Mouse (Mus musculus): Measurements from ENCODE around the gene Pid1.
"Not testable (repeated sequence)": the region's sequence is repeated elsewhere in the genome, so short reads cannot be mapped to it uniquely, and the experiment has no call there.

Pid1 gene

DNA sequence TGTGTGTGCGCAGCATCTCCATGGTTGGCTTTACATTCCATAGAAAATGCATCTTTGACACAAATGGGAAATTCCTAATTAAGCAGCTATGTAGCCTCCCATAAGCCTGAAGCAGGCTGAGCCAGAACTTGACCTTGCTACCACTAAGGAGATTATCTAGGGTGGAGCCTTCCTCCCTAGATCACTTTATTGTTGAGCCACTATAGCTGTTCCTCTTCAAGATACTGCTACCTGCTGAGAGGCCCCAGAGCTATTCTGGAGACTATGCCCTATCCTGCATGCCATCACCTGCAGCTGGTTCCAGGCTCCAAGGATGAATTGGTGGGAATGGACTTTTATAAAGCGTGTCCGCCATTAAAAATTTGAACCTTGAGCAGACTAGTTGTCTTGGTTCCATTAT lies 158.2 kb downstream of the Pid1 start:
- H3K27me3 ChIP-seq (ENCODE audit: control insufficient read depth, insufficient read depth, low read length, poor library complexity, severe bottlenecking); H3K36me3 ChIP-seq (ENCODE audit: control insufficient read depth, insufficient read depth, low read length, poor library complexity, severe bottlenecking); DNase-seq (ENCODE audit: low read depth, low spot score): not testable (repeated sequence)

DNA sequence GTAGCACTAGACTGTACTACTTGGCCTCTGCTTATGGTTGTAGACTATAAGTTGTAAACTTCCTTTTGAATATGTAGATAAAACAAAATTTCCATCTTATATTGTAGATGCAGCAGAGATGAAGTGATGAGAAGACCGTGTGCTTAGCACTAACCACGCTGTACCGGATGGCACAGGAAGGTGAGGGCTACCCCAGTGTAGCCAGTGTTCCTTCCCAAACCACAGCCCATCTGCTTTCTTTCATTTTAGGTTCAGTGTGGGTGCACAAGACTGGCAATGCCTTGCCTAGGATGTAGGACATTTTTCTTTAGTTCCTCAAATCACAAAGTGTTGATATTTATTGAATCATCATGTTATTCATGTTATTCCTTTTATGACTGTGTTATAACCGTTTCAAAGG lies 160.5 kb downstream of the Pid1 start:
- no peaks in the 10 kb centered on the region for H3K27me3 ChIP-seq (ENCODE audit: control insufficient read depth, insufficient read depth, low read length, poor library complexity, severe bottlenecking)
- DNase-seq (ENCODE audit: low read depth, low spot score) = no peak
- H3K36me3 ChIP-seq (ENCODE audit: control insufficient read depth, insufficient read depth, low read length, poor library complexity, severe bottlenecking) = no peaks in the 10 kb centered on the region

DNA sequence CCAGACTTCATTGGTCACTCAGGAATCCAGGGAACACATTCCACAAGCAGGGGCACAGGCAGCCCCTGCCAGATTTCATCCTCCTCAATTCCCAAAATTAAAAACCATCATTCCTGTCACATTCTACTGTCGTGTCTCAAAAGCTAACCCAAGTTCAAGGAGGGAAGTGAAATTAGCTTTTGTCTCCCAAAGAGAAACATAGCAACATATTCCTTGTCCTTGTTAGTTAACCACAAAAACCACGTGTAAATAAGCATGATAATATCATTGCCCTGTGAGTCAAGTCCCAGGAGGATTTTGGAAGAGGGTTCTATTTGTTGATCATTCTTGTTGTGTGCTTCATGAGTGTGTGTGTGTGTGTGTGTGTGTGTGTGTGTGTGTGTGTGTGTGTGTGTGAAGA lies 164.1 kb downstream of the Pid1 start:
- H3K27me3 ChIP-seq (ENCODE audit: control insufficient read depth, insufficient read depth, low read length, poor library complexity, severe bottlenecking) = no peaks in the 10 kb centered on the region
- no peak for DNase-seq (ENCODE audit: low read depth, low spot score)

GRCm38 (mm10) chr1:84198887-84199286 lies 165.1 kb downstream of the Pid1 start:
- Histone ChIP-seq H3K36me3 (ENCODE audit: control insufficient read depth, insufficient read depth, low read length, poor library complexity, severe bottlenecking) (no peaks in the 10 kb centered on the region), H3K27me3 (ENCODE audit: control insufficient read depth, insufficient read depth, low read length, poor library complexity, severe bottlenecking) (no peaks in the 10 kb centered on the region)
- no peak for DNase-seq (ENCODE audit: low read depth, low spot score)

More for the DNA sequence above, 164.1 kb downstream of the Pid1 start:
- H3K36me3 ChIP-seq (ENCODE audit: control insufficient read depth, insufficient read depth, low read length, poor library complexity, severe bottlenecking) = no peaks in the 10 kb centered on the region

- H3K36me3 ChIP-seq (ENCODE audit: control insufficient read depth, insufficient read depth, low read length, poor library complexity, severe bottlenecking) = no peaks in the 10 kb centered on the region
Measured at GRCm38 (mm10) chr1:84192167-84192566, 171.8 kb downstream of the Pid1 start.

GRCm38 (mm10) chr1:84189446-84189845 lies 174.5 kb downstream of the Pid1 start:
- Histone ChIP-seq H3K36me3 (ENCODE audit: control insufficient read depth, insufficient read depth, low read length, poor library complexity, severe bottlenecking) (no peaks in the 10 kb centered on the region), H3K27me3 (ENCODE audit: control insufficient read depth, insufficient read depth, low read length, poor library complexity, severe bottlenecking) (no peaks in the 10 kb centered on the region)
- no peak for DNase-seq (ENCODE audit: low read depth, low spot score)

More at GRCm38 (mm10) chr1:84192167-84192566, 171.8 kb downstream of the Pid1 start:
- no peak for DNase-seq (ENCODE audit: low read depth, low spot score)
- no peaks in the 10 kb centered on the region for H3K27me3 ChIP-seq (ENCODE audit: control insufficient read depth, insufficient read depth, low read length, poor library complexity, severe bottlenecking)

- H3K36me3 ChIP-seq (ENCODE audit: control insufficient read depth, insufficient read depth, low read length, poor library complexity, severe bottlenecking) = no peaks in the 10 kb centered on the region
- no peaks in the 10 kb centered on the region for H3K27me3 ChIP-seq (ENCODE audit: control insufficient read depth, insufficient read depth, low read length, poor library complexity, severe bottlenecking)
- DNase-seq (ENCODE audit: low read depth, low spot score) = no peak
Measured at GRCm38 (mm10) chr1:84186756-84187437, 177.1 kb downstream of the Pid1 start.

DNA sequence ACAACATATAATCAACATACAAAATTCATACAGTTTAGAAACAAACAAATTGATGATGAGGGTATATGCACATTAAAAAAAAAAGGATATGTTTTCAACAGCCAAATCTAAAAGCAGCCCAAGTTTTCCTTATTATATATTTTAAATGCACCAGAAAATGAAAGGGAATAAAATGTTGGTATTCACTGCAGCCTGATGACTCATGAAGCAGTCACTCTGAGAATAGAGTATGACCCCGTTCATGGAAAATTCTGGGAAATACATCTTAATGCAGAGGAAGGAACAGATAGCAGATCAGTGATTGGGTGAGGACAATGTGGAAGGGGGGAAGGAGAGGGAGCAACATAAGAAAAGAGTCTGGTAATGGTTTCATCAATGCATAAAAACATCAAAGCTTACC lies 186.3 kb downstream of the Pid1 start:
- Histone ChIP-seq H3K36me3 (ENCODE audit: control insufficient read depth, insufficient read depth, low read length, poor library complexity, severe bottlenecking) (no peaks in the 10 kb centered on the region), H3K27me3 (ENCODE audit: control insufficient read depth, insufficient read depth, low read length, poor library complexity, severe bottlenecking) (no peaks in the 10 kb centered on the region)
- no peak for DNase-seq (ENCODE audit: low read depth, low spot score)

GRCm38 (mm10) chr1:84177033-84177432 lies 186.9 kb downstream of the Pid1 start:
- DNase-seq (ENCODE audit: low read depth, low spot score) = no peak
- Histone ChIP-seq H3K36me3 (ENCODE audit: control insufficient read depth, insufficient read depth, low read length, poor library complexity, severe bottlenecking) (no peaks in the 10 kb centered on the region), H3K27me3 (ENCODE audit: control insufficient read depth, insufficient read depth, low read length, poor library complexity, severe bottlenecking) (no peaks in the 10 kb centered on the region)

DNA sequence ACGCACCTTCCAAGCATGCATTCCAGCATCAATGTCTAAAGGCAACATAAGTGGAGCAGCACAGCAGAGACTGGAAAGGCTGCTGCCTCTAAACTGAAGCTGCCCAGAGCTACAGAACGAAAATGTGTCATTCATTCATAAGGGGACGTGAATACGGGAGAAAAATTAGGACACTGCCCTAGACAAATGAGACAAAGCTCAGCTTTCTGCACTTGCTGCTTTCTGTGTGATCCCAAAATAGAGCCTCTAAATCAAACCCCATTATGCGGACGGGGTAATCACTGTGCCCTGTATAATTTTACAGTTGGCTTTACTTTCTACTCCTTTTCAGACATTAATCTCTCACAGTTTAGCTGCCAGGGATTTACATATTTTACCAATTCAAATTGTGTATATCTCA lies 191.0 kb downstream of the Pid1 start:
- no peaks in the 10 kb centered on the region; the same call in 1 of the 2 replicates for H3K27me3 ChIP-seq (ENCODE audit: control insufficient read depth, insufficient read depth, low read length, poor library complexity, severe bottlenecking)
- DNase-seq (ENCODE audit: low read depth, low spot score) = no peak
- no peaks in the 10 kb centered on the region for H3K36me3 ChIP-seq (ENCODE audit: control insufficient read depth, insufficient read depth, low read length, poor library complexity, severe bottlenecking)

- Histone ChIP-seq H3K36me3 (ENCODE audit: control insufficient read depth, insufficient read depth, low read length, poor library complexity, severe bottlenecking) (no peaks in the 10 kb centered on the region), H3K27me3 (ENCODE audit: control insufficient read depth, insufficient read depth, low read length, poor library complexity, severe bottlenecking) (no peaks in the 10 kb centered on the region)
- DNase-seq (ENCODE audit: low read depth, low spot score) = no peak
Measured at GRCm38 (mm10) chr1:84157790-84158189, 206.2 kb downstream of the Pid1 start.

- no peak for DNase-seq (ENCODE audit: low read depth, low spot score)
- H3K27me3 ChIP-seq (ENCODE audit: control insufficient read depth, insufficient read depth, low read length, poor library complexity, severe bottlenecking) = no peaks in the 10 kb centered on the region
- no peaks in the 10 kb centered on the region for H3K36me3 ChIP-seq (ENCODE audit: control insufficient read depth, insufficient read depth, low read length, poor library complexity, severe bottlenecking)
Measured at GRCm38 (mm10) chr1:84155585-84155930, 208.4 kb downstream of the Pid1 start.

GRCm38 (mm10) chr1:84154725-84155584 lies 209.0 kb downstream of the Pid1 start:
- no peak for DNase-seq (ENCODE audit: low read depth, low spot score)
- no peaks in the 10 kb centered on the region for H3K27me3 ChIP-seq (ENCODE audit: control insufficient read depth, insufficient read depth, low read length, poor library complexity, severe bottlenecking)
- no peaks in the 10 kb centered on the region for H3K36me3 ChIP-seq (ENCODE audit: control insufficient read depth, insufficient read depth, low read length, poor library complexity, severe bottlenecking)

DNA sequence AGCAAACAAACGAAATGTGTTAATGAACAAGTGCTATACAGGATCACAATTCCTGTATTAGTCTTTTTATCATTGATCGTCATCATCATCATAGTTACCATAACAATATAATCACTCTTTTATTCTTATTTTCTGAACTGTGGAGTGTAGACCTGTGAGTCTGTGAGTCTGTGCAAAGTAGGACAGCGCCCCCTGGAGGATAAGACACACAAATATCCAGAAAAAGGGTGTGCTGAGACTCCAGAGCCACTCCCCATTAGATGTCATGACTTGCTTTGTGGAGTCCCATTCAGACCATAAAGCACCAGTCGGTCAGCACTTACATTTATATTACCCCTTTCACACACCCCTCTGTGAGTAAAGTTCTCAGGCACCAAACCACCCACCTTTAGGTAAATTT lies 210.0 kb downstream of the Pid1 start:
- Histone ChIP-seq H3K27me3 (ENCODE audit: control insufficient read depth, insufficient read depth, low read length, poor library complexity, severe bottlenecking) (no peaks in the 10 kb centered on the region), H3K36me3 (ENCODE audit: control insufficient read depth, insufficient read depth, low read length, poor library complexity, severe bottlenecking) (no peaks in the 10 kb centered on the region)
- DNase-seq (ENCODE audit: low read depth, low spot score) = no peak

DNA sequence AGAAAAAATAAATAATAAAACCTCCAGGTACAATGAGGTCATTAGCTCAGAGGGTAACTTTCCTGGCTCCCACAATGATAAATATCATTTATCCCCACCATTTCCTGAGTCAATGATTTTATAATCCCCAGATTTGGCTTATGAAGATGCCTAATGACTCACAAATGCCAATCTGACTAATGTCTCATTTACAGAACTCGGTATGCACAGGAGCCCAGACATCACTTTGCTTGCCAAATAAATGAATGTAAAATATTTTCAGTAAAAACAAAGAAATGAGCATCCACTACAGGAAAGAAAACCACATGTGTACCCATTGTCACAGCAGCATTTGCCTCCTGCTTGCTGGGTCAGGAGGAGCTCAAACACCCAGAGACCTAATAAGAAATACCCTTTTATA lies 222.4 kb downstream of the Pid1 start:
- no peaks in the 10 kb centered on the region for H3K27me3 ChIP-seq (ENCODE audit: control insufficient read depth, insufficient read depth, low read length, poor library complexity, severe bottlenecking)
- no peak for DNase-seq (ENCODE audit: low read depth, low spot score)
- H3K36me3 ChIP-seq (ENCODE audit: control insufficient read depth, insufficient read depth, low read length, poor library complexity, severe bottlenecking) = no peaks in the 10 kb centered on the region

Data from splenic B cell, adult 2 months (primary cell).